Mouse (Mus musculus): Measurements from ENCODE around the gene Sptssa.
A peak's percentile ranks its signal among the peaks of the same experiment; 100 is the strongest.

Sptssa gene

DNA sequence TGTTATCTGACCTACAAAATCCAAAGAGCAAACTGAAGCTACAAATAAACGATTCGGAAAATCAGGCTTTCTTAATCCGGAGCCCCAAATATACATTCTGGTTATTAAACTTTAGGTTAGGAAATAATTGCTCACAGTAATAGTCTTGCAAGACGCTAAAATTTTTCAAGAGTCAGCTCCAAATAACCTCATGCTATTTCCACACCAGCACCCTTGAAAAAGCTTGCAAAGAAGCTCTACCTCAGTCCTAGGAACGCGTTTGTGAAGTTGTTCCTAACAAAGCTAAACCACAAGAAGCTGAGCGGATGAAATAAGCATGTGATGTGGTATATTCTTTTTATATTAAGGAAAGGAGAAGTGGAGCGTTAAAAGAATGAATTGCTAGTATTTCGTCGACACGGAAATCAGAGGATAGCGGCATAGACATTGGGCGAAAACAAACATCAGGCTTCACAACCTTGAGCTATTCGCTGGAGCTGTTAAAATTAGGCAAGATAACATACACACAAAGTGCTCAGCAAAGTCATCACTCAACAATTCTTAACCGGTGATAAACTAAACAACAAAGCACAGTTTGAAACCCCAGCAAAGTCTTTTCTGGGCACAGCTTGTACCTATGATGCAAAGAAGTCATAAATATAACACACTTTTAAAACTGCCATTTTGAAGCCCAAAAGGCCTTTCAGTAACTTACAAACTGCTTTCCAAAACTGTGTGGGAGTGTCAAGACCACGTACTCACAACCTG, 908 bp downstream of the Sptssa start:
- DNase-seq (ENCODE audit: low read depth, low spot score): peak; percentile 27

GRCm38 (mm10) chr12:54654741-54655140, 1.6 kb downstream of the Sptssa start:
- DNase-seq (ENCODE audit: low read depth, low spot score): peak; percentile 16

GRCm38 (mm10) chr12:54654141-54654540, 2.2 kb downstream of the Sptssa start:
- no peak for DNase-seq (ENCODE audit: low read depth, low spot score)

GRCm38 (mm10) chr12:54652346-54652745, 4.0 kb downstream of the Sptssa start:
- peak; percentile 18 for DNase-seq (ENCODE audit: low read depth, low spot score)

GRCm38 (mm10) chr12:54651820-54652219, 4.6 kb downstream of the Sptssa start:
- DNase-seq (ENCODE audit: low read depth, low spot score): peak; percentile 6

DNA sequence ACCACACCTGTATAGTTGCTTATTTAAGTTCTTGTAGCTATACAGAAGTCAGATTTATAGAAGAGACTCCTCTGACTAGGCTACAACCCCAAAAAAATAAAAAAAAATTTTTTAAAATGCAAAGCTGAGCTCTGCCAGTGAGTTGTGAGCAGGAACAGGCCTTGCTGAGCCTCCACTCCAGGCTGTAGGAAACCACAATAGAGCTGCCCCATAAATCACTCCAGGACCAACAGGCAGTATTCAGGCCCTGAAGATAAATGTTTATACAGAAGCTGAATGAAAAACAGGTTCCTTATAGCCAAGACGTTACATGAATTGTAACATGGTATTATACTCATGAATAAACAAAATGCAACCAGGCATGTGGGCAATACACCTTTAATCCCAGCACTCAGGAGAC, 5.2 kb downstream of the Sptssa start:
- DNase-seq (ENCODE audit: low read depth, low spot score): no peak

GRCm38 (mm10) chr12:54644947-54645346, 11.4 kb downstream of the Sptssa start:
- DNase-seq (ENCODE audit: low read depth, low spot score): peak; percentile 56

GRCm38 (mm10) chr12:54643320-54643892, 13.0 kb downstream of the Sptssa start:
- DNase-seq (ENCODE audit: low read depth, low spot score): no peak

DNA sequence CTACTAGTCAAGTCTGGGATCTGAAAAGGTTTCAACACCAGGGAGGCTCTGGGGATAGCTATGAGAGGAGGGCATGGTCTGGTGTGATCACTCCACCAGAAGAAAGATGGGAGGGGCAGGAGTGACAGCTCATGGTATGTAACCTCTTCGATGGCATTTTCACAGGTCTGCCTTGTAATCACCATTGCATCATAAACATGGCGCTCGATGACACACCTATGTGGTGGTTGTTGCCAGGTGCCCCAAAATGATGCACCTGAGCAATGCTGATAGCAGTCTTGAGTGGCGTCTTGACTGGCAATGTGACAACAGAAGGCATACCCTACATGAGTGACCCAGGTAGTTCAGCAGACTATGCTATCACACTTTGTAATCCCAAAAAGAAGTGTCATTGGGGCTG, 15.0 kb downstream of the Sptssa start:
- DNase-seq (ENCODE audit: low read depth, low spot score): no peak

DNA sequence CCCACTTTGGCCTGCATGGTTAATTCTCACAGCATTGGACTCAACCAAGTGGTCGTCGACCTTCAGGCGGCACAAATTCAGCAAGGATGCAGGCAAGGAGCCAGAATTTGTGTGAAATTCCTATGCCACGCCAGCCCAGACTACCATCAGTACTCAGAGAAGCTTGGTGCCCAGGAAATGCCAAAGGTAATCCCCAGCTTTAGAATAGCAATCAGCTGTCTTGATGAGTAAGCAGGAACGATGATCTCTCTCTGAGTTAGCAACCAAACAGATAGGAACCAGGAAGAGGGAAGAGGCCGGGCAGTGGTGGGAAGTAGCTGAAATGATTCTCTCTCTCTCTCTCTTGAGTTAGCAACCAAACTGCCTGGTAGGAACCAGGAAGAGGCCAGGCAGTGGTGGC, 16.1 kb downstream of the Sptssa start:
- DNase-seq (ENCODE audit: low read depth, low spot score): no peak

DNA sequence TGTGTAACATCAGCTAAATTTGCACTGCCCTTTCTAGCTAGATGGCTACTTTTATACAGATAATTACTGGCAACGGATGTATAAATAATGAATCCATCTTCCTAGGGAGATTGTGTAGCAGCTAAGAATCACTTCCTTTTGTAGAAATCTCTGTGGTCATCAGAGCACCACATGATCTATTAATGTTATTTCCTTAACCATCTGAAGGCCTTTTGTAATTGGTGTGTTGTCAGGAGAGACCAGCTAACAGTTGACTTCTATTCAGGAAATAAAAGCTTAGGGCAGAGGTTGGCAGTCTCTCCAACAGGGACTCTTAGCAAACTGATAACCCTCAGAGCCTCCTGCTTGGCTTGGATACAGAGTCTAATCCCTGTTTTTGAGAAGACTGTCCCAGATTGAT, 19.3 kb downstream of the Sptssa start:
- DNase-seq (ENCODE audit: low read depth, low spot score): no peak

DNA sequence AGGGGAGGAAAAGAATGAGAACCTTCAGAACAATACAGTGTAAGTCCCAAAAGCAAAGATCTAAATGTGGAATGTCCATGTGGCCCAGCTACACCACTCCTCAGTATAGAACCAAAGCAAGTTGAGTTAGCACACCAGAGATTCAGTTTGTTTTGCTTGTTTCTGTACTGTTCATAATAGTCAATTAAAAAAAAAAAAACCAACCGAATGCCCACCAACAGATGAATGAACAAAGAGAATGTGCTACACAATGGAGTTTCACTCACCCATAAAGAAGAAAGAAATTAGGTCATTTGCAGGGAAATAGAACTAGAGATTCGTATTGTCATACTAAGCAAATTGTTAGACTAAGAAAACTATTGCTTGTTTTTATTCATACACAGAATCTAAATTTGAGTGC, 24.2 kb downstream of the Sptssa start:
- DNase-seq (ENCODE audit: low read depth, low spot score): no peak

DNA sequence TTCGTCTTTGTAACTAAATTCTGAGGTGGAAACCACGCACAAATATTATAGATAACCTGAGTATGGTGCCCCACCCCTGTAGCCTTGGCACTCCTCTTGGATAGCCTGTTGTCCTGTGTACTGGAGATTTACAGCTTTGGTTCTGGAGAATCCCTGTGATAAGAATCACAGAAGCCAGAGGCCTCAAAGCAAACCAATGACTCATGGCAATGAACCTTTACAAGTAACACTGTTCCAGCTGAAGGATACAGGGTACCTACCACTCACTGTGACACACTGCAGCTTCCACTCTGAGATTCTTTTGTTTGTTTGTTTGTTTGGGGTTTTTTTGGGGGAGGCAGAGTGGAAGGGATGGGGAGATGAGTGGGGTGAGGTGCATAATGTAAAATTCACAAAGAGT, 34.4 kb downstream of the Sptssa start:
- no peak for DNase-seq (ENCODE audit: low read depth, low spot score)

GRCm38 (mm10) chr12:54620042-54620705, 36.2 kb downstream of the Sptssa start:
- DNase-seq (ENCODE audit: low read depth, low spot score): no peak

GRCm38 (mm10) chr12:54608988-54609387, 47.4 kb downstream of the Sptssa start:
- no peak for DNase-seq (ENCODE audit: low read depth, low spot score)

DNA sequence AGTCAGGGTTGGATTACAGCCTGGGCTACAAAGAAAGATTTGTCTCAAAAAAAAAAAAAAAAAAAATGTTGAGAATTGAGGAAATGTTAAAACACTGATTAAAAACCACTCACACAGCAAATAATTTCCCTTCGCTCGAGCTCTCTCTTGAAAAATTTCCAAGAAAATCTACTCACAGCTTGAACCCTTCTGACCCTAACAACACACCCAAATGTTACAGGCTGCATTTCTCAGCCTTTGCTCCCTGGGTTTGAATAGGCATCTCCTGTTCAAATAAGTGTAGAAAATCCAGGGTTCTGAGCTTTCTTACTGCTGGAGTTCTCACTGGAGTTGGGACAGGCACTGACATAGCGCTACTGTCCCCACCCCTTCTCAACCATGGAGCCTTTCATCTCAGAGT, 51.2 kb downstream of the Sptssa start:
- DNase-seq (ENCODE audit: low read depth, low spot score): no peak

GRCm38 (mm10) chr12:54603542-54604167, 52.7 kb downstream of the Sptssa start:
- DNase-seq (ENCODE audit: low read depth, low spot score): no peak

GRCm38 (mm10) chr12:54600482-54600881, 55.9 kb downstream of the Sptssa start:
- DNase-seq (ENCODE audit: low read depth, low spot score): peak; percentile 7

DNA sequence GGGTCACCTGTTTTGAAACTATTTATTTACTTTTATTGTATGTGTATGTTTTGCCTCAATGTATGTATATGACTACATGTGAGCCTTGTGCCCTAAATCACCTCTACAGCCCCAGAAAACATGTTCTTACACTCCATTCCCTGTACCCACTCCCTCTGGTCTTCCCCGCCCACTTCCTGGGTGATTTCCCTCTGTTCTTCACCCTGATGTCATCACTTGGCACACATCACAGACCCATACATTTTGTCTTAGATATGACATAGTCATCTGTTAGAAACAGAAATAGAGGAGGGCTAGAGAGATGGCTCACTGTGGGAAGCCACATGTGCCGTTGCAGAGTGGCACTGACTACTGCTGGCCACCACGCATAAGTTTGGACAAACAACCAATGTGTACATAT, 58.0 kb downstream of the Sptssa start:
- peak; percentile 75 for DNase-seq (ENCODE audit: low read depth, low spot score)

DNA sequence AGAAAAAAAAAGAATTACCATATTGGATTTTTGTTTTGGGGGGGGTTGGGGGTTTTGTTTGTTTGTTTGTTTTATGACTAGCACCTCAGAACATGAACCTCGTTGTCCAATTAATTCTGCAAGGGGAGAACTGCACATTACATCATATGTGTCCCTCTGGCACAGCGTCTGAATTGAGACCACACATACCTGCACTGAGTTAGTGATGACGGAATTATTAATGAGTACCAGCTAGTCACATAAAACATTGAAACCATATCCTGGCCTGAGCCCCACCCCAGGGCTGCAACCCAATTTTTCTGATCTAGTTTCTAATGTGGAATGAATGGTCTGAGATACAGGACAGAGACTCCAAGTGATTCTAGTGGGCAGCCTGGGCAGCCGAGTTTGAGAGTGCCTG, 59.7 kb downstream of the Sptssa start:
- no peak for DNase-seq (ENCODE audit: low read depth, low spot score)

All from CD4-positive, CD25-positive, alpha-beta regulatory T cell, adult 2 months (primary cell).